Mouse (Mus musculus): ENCODE results near the gene Ankle1. TPM values are rescaled to one million over a fixed set of nuclear protein-coding genes. Genes with fewer than 3 reads are reported as not detected.

Ankle1 gene
- polyA plus RNA-seq, 1 experiment from 2014 or later, result 52.9 TPM

DNA sequence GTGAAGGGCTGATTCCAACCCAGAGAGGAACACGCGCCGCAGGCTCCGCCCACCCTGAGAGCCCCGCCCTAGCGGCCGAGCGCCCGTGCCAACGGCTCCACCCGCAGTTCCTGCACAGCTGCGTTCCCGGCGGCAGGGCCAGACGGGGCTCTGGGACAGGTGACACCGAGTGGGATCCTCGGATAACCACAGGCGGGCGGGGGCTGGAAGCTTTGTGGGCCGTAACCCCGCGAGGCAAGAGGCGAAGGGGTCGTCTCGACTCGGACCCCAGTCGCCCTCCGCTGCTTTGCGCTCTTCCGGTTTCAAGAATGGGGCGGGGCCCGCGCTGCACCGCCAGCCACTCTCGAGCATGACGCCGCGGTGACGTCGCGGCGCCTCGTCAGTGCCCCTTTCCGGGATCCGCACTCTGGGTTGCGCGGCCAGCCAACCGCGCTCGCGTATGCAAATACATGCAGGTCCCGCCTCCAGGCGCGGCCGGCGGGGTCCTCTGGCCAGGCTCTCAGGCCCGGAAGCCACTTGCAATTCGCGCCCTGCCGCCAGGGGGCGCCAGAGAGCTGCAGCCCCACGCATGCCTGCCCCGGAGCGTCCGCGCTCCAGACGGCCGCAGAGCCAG lies 34.5 kb upstream of the Ankle1 start, which contains the start of gene Ocel1:
Gene Ocel1 (plus strand): TSS at position 63 of the 613 bp plus-strand sequence.
- peak; percentile 97 for DNase-seq (ENCODE audit: low spot score)
- peak; percentile 86 for ATAC-seq (replicated peaks; ENCODE audit: low FRiP score)
- WGBS, result under 1% methylated on average over 68 of the region's 68 CpGs
- Histone ChIP-seq H3K27me3 (replicated peaks; ENCODE audit: control insufficient read depth, insufficient read depth, low read length) (no peaks in the 10 kb centered on the region; the same call in 1 of the 2 replicates), H3K36me3 (ENCODE audit: control insufficient read depth, insufficient read depth, low read length) (peaks cover 11% of the 10 kb centered on the region), H3K27ac (ENCODE audit: low read depth, low read length) (peak within 1 kb of the TSS; percentile 81), H3K4me3 (ENCODE audit: low read depth, low read length) (peak within 1 kb of the TSS; percentile 76), H3K4me1 (replicated peaks; ENCODE audit: control insufficient read depth, insufficient read depth, low read length) (peaks cover 32% of the 10 kb centered on the region), H3K4me2 (peak within 1 kb of the TSS; percentile 80), H3K9me3 (ENCODE audit: control insufficient read depth, low read length) (no peaks in the 10 kb centered on the region), H3K9ac (ENCODE audit: low read depth, low read length) (peak within 1 kb of the TSS; percentile 71)

DNA sequence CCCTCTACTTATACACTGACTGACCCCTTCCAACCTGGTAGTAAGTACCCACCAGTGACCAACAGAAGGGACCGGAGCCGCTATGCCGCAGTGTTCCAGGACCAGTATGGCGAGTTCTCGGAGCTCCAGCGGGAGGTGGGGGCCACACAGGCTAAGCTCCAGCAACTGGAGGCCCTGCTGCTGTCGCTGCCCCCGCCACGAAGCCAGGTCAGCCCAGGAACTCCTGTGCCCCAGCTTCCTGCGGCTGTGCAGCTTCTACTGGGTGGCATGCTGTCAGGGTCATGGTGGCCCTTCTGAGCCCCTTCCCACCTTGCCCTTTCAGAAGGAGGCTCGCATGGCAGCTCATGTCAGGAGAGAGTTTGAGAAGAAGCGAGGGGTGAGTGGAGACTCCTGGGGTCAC lies 33.4 kb upstream of the Ankle1 start:
- Histone ChIP-seq H3K36me3 (ENCODE audit: control insufficient read depth, insufficient read depth, low read length) (peaks cover 11% of the 10 kb centered on the region), H3K9me3 (ENCODE audit: control insufficient read depth, low read length) (no peaks in the 10 kb centered on the region), H3K9ac (ENCODE audit: low read depth, low read length) (no peak overlapping the region), H3K4me3 (ENCODE audit: low read depth, low read length) (no peak overlapping the region), H3K27me3 (replicated peaks; ENCODE audit: control insufficient read depth, insufficient read depth, low read length) (peaks cover 2% of the 10 kb centered on the region; the same call in 1 of the 2 replicates), H3K4me1 (replicated peaks; ENCODE audit: control insufficient read depth, insufficient read depth, low read length) (peaks cover 34% of the 10 kb centered on the region), H3K27ac (ENCODE audit: low read depth, low read length) (no peak overlapping the region), H3K4me2 (peak overlapping the region; percentile 80; the same call in 1 of the 2 replicates)
- ATAC-seq (replicated peaks; ENCODE audit: low FRiP score) (no peak), DNase-seq (ENCODE audit: low spot score) (no peak)
- 80% methylated on average over 12 of the region's 12 CpGs for WGBS

DNA sequence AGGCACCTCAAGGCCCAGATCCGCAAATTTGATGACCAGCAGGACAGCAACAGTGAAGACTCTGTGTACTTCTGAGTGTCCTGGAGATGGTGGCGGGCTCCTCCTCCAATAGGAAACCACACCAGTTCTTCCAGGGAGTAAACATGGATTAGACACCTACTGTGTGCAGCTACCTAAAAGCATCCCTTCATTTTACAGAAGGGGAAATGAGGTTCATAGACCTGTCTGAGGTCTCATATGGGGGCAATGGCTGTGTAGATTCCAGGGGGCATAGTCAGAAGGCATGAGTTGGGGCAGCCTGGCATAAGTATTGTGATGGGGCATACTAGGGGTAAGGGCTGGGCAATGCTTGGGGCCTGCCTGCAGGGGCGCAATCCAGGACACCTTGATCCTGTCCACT lies 32.8 kb upstream of the Ankle1 start:
- 93% methylated on average over 3 of the region's 3 CpGs for WGBS
- Histone ChIP-seq H3K4me2 (no peak overlapping the region), H3K36me3 (ENCODE audit: control insufficient read depth, insufficient read depth, low read length) (peaks cover 16% of the 10 kb centered on the region)

DNA sequence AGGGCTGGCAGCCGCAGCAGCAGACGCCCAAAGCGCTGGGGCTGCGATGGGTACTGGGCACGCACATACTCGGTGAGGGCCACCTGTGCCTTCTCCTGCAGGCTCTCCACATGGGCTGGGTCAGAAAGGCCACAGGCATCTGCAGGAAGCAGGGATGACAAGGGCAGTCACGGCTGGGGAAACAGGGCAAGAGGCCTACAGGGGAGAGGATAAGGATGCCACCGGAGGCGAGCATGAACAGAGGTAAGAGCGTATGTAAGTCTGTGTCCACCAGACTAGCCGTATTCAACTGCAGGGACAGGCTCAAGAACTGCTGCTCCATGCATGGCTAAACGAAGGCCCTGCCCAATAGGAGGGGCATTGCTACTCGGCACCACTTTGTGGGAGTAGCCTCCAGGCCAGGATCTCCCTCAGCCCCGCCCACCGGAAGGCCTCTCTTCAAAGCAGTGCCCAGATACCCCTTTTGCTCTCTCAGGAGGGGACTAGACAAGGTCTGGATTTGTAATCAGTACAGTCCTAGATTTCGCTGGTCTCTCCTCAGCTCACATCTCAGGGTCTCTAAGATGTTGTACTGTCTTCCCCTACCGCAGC lies 31.1 kb upstream of the Ankle1 start:
- H3K9ac ChIP-seq (ENCODE audit: low read depth, low read length), result no peak overlapping the region
- H3K27ac ChIP-seq (ENCODE audit: low read depth, low read length), result no peak overlapping the region
- H3K9me3 ChIP-seq (ENCODE audit: control insufficient read depth, low read length), result no peaks in the 10 kb centered on the region
- DNase-seq (ENCODE audit: low spot score) (no peak), ATAC-seq (replicated peaks; ENCODE audit: low FRiP score) (no peak)
- peaks cover 36% of the 10 kb centered on the region for H3K4me1 ChIP-seq (replicated peaks; ENCODE audit: control insufficient read depth, insufficient read depth, low read length)
- 71% methylated on average over 17 of the region's 17 CpGs for WGBS
- no peak overlapping the region for H3K4me2 ChIP-seq
- no peak overlapping the region for H3K4me3 ChIP-seq (ENCODE audit: low read depth, low read length)
- peaks cover 18% of the 10 kb centered on the region for H3K27me3 ChIP-seq (replicated peaks; ENCODE audit: control insufficient read depth, insufficient read depth, low read length)
- peaks cover 16% of the 10 kb centered on the region for H3K36me3 ChIP-seq (ENCODE audit: control insufficient read depth, insufficient read depth, low read length)

More for the DNA sequence above, 32.8 kb upstream of the Ankle1 start:
- DNase-seq (ENCODE audit: low spot score) (no peak), ATAC-seq (replicated peaks; ENCODE audit: low FRiP score) (no peak)
- H3K27me3 ChIP-seq (replicated peaks; ENCODE audit: control insufficient read depth, insufficient read depth, low read length), result peaks cover 4% of the 10 kb centered on the region; the same call in 1 of the 2 replicates
- H3K4me1 ChIP-seq (replicated peaks; ENCODE audit: control insufficient read depth, insufficient read depth, low read length), result peaks cover 29% of the 10 kb centered on the region
- no peak overlapping the region for H3K9ac ChIP-seq (ENCODE audit: low read depth, low read length)
- H3K27ac ChIP-seq (ENCODE audit: low read depth, low read length), result no peak overlapping the region
- H3K9me3 ChIP-seq (ENCODE audit: control insufficient read depth, low read length), result no peaks in the 10 kb centered on the region
- H3K4me3 ChIP-seq (ENCODE audit: low read depth, low read length), result no peak overlapping the region

DNA sequence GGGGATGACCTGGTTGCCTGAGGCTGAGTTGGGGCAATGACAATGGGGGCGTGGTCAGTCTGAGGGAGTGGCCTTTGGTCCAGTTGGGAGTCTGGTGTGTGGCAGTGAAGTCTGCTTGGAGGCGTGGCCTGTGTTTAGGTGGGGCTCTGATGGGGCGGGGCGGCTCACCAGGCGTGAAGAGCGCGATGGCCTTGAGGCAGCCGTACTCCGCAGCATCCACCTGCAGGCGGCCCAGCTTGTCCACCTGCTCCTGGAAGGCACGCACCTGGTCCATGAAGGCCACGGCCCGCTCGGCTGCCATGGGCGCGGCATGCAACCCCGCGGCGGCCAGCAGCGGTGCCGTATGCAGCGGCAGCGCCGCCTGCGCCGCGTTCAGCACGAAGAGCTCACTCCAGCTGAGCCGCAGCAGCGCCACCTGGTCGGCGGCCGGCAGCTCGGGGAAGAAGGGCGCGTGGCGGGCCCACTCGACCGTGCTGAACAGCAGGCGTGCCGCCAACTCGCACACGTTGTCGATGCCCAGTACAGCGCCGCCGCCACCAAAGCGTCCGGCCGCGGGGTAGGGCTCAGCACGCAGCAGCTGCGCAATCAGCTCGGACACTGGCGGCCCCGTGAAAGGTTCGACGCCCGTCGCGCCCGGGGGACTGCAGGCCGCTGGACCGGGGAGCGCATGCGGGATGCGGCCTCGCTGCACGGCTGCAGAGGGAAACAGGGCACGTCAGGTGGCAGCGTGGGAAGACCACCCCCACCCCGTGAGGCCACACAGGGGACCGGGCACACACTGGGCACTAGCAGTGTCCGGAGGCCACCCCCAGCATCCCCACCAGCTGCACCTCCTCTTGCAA lies 30.0 kb upstream of the Ankle1 start:
- Histone ChIP-seq H3K27me3 (replicated peaks; ENCODE audit: control insufficient read depth, insufficient read depth, low read length) (peaks cover 29% of the 10 kb centered on the region), H3K9ac (ENCODE audit: low read depth, low read length) (peak overlapping the region; percentile 46), H3K4me1 (replicated peaks; ENCODE audit: control insufficient read depth, insufficient read depth, low read length) (peaks cover 41% of the 10 kb centered on the region), H3K4me3 (ENCODE audit: low read depth, low read length) (peak overlapping the region; percentile 41), H3K4me2 (peak overlapping the region; percentile 82), H3K9me3 (ENCODE audit: control insufficient read depth, low read length) (no peaks in the 10 kb centered on the region), H3K27ac (ENCODE audit: low read depth, low read length) (no peak overlapping the region; the same call in 1 of the 2 replicates), H3K36me3 (ENCODE audit: control insufficient read depth, insufficient read depth, low read length) (peaks cover 15% of the 10 kb centered on the region)
- ATAC-seq (replicated peaks; ENCODE audit: low FRiP score) (peak; percentile 40; the same call in 1 of the 2 replicates), DNase-seq (ENCODE audit: low spot score) (peak; percentile 79)
- WGBS, result 7% methylated on average over 74 of the region's 74 CpGs

DNA sequence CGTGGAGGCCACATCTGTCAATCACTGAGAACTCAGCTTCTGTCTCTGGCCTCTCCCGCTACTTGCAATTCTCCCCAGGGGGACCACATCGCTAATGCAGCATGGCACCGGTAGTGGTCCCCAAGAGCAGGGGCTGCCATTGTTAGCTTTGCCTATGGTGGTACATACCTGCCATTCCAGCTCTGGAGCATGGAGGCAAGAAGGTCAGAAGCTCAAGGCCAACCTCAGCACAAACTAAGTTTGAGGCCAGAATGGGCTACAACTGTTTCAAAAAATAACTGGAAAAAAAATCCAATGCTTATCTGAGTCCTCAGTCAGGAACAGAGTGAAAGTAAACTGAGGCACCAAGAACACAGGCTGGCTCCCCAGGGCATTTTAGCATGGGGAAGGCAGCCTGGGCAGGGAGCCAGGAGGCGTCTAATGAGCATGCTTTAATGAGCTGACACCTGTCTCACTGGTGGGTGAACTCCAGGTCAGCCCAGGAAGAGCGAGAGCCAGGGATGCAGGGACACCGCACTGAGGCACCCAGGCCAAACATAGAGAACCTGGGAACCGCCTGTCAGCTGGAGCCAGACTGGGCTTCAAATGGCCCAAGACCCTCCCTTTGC lies 29.3 kb upstream of the Ankle1 start:
- Histone ChIP-seq H3K36me3 (ENCODE audit: control insufficient read depth, insufficient read depth, low read length) (peaks cover 15% of the 10 kb centered on the region), H3K27ac (ENCODE audit: low read depth, low read length) (no peak overlapping the region), H3K9me3 (ENCODE audit: control insufficient read depth, low read length) (no peaks in the 10 kb centered on the region), H3K27me3 (replicated peaks; ENCODE audit: control insufficient read depth, insufficient read depth, low read length) (peaks cover 36% of the 10 kb centered on the region), H3K4me3 (ENCODE audit: low read depth, low read length) (peak overlapping the region; percentile 41), H3K4me2 (peak overlapping the region; percentile 82), H3K9ac (ENCODE audit: low read depth, low read length) (peak overlapping the region; percentile 46; the same call in 1 of the 2 replicates), H3K4me1 (replicated peaks; ENCODE audit: control insufficient read depth, insufficient read depth, low read length) (peaks cover 45% of the 10 kb centered on the region)
- ATAC-seq (replicated peaks; ENCODE audit: low FRiP score) (no peak), DNase-seq (ENCODE audit: low spot score) (no peak)
- WGBS, result 60% methylated on average over 8 of the region's 8 CpGs

DNA sequence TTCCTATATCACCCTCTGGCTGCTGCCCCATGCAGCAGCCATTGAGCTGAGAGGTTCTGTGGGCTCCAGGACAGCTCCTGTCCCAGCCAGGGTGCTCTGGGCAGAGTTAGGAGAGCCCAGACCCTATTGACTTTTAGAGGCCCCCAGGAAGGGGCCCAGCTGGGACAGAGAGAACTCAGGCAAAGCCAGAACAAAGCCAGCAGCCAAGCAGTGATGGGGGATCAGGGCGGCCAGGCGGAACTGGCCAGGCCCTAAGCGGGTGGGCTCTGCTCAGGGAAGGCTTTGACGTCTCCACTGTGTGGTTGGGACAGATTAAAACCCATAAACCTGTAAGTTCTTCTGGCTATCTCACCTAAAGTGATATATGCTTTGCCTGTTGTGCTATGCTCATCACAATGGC lies 26.8 kb upstream of the Ankle1 start:
- 76% methylated on average over 4 of the region's 4 CpGs for WGBS
- Histone ChIP-seq H3K4me3 (ENCODE audit: low read depth, low read length) (peak overlapping the region; percentile 81), H3K4me2 (peak overlapping the region; percentile 97), H3K36me3 (ENCODE audit: control insufficient read depth, insufficient read depth, low read length) (peaks cover 11% of the 10 kb centered on the region), H3K27ac (ENCODE audit: low read depth, low read length) (no peak overlapping the region), H3K9ac (ENCODE audit: low read depth, low read length) (0 out of 2 replicates have a peak overlapping the region, but pooled peaks have one; percentile 26), H3K4me1 (replicated peaks; ENCODE audit: control insufficient read depth, insufficient read depth, low read length) (peaks cover 51% of the 10 kb centered on the region), H3K27me3 (replicated peaks; ENCODE audit: control insufficient read depth, insufficient read depth, low read length) (peaks cover 36% of the 10 kb centered on the region), H3K9me3 (ENCODE audit: control insufficient read depth, low read length) (no peaks in the 10 kb centered on the region)
- DNase-seq (ENCODE audit: low spot score) (no peak), ATAC-seq (replicated peaks; ENCODE audit: low FRiP score) (no peak)

DNA sequence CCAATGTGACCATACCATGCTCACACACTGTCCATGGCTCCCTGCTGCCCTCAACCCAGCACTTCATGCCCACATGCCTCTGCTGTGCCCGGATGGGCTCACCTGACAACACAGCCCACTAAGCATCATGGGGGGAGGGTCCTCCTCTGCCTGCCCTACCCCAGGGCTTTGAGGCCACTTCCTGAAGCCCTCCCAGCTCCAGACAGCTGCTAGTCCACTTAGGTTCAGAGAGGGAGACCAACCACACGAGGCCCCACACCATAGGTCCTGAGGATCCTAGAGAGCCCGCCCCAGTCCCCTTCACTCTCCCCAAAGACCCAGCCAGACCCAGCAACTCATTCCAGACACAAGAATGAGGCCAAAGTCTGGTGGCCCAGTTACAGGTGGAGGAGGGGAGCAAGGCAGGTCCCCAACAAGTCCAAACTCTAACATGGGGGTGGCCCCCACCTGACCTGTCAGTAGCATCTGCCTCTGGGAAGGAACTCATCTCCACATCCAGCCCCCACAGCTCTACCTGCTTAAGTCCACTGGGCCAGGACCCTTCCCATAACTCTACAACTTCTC lies 26.2 kb upstream of the Ankle1 start:
- Histone ChIP-seq H3K4me3 (ENCODE audit: low read depth, low read length) (peak overlapping the region; percentile 81), H3K27me3 (replicated peaks; ENCODE audit: control insufficient read depth, insufficient read depth, low read length) (peaks cover 36% of the 10 kb centered on the region), H3K9ac (ENCODE audit: low read depth, low read length) (peak overlapping the region; percentile 79), H3K4me1 (replicated peaks; ENCODE audit: control insufficient read depth, insufficient read depth, low read length) (peaks cover 51% of the 10 kb centered on the region), H3K4me2 (peak overlapping the region; percentile 97), H3K9me3 (ENCODE audit: control insufficient read depth, low read length) (no peaks in the 10 kb centered on the region), H3K27ac (ENCODE audit: low read depth, low read length) (no peak overlapping the region), H3K36me3 (ENCODE audit: control insufficient read depth, insufficient read depth, low read length) (peaks cover 7% of the 10 kb centered on the region)
- DNase-seq (ENCODE audit: low spot score), result no peak
- no peak for ATAC-seq (replicated peaks; ENCODE audit: low FRiP score)
- 62% methylated on average over 3 of the region's 3 CpGs for WGBS

Data from liver, embryonic 11.5 days (tissue).